Mouse (Mus musculus): ENCODE measurements around the gene Rpl23.

DNA sequence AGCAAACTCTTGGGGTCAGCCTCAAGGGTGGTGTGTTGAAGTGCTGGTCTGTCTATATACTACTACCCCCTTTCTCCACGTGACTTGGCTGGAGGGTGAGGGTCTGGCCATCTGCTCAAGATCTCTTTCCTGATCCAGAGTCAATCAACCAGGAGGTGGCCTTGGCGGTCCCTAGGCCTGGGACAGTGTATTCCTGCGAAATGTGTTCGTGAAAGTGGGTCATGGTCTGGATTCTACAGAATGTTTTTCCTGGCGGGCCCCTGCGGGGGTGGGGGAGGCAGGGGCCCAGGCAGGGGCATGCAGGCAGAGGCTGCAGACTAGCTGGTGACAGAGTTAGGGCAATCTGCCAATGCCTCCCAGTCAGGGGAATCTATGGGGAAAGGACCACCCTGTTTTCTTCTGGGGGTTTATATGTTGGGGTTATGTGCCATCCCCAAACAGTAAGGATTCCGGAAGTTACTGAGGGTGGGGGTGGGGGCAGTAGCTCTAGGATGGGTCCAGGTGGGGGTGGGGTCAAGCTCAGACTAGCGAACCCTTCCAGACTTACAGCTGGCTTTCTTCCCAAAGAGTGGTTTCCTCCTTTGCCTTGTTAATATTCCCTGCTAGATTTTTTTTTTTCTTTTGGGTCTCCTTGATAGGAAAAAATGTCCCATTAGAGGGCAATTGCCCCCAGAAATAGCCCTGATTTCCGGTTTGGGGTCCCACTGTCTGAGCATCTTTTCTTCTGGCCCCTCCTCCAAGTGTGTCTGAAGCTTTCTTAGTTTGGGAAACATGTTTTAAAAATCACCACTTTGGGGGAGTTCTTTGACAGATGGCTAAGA is 22.8 kb upstream of the Rpl23 start:
- TF ChIP-seq CTCF (IDR thresholded peaks at IDR 0.05; ENCODE audit: low read depth) (no peak), EP300 (IDR thresholded peaks at IDR 0.05; ENCODE audit: low read depth) (no peak)

Data from liver, embryonic 14.5 days (tissue).